Mouse (Mus musculus) inflammation-experienced regulatory T-cells, adult 16 weeks (primary cell): ENCODE measurements around the gene Carmil3. TPM values are rescaled to one million over a fixed set of nuclear protein-coding genes. Genes with fewer than 3 reads are reported as not detected.

Experiments used
- polyA plus RNA-seq: library from polyadenylated mRNA; unstranded; fragments of 100-300 nt; shearing (Covaris generic); gene quantifications from one replicate; pipeline ENCODE4 v1.2.1, GENCODE M21; 2017

Gene Carmil3
- 0.17 TPM for polyA plus RNA-seq

GRCm38 (mm10) chr14:55490361-55491201 is at the start of gene Carmil3:
TSS of gene Carmil3 (plus strand) at chr14:55490651.

GRCm38 (mm10) chr14:55478651-55479599 is 11.5 kb upstream of the Carmil3 start, which contains the start of gene Dhrs4:
TSS of gene Dhrs4 (plus strand) at chr14:55478758.

GRCm38 (mm10) chr14:55510125-55510731 is 19.8 kb downstream of the Carmil3 start, which contains the start of gene Cpne6:
TSS of gene Cpne6 (plus strand) at chr14:55510445.

GRCm38 (mm10) chr14:55524785-55525184 is 34.3 kb downstream of the Carmil3 start, which contains the start of gene Nrl:
TSS of gene Nrl (minus strand) at chr14:55524981.

GRCm38 (mm10) chr14:55540067-55540786 is 49.8 kb downstream of the Carmil3 start, which contains the start of gene Pck2:
TSS of gene Pck2 (plus strand) at chr14:55540266.

Other genes starting within 250 kb of the Carmil3 start
- gene Dhrs4, start 11.9 kb upstream of the Carmil3 start, polyA plus RNA-seq = 43.1 TPM
- gene Cpne6, start 19.8 kb downstream of the Carmil3 start, polyA plus RNA-seq = not detected
- 0.07 TPM for gene Nrl, start 34.3 kb downstream of the Carmil3 start, polyA plus RNA-seq
- gene Pck2, start 49.6 kb downstream of the Carmil3 start, polyA plus RNA-seq = 63.7 TPM
- gene Dcaf11, start 69.4 kb downstream of the Carmil3 start, polyA plus RNA-seq = 170 TPM
- 4.4 TPM for gene A730061H03Rik, start 69.8 kb downstream of the Carmil3 start, polyA plus RNA-seq
- not detected for gene Fitm1, start 85.0 kb downstream of the Carmil3 start, polyA plus RNA-seq
- 1,083 TPM for gene Psme1, start 87.5 kb downstream of the Carmil3 start, polyA plus RNA-seq
- 38.3 TPM for gene Emc9, start 94.7 kb downstream of the Carmil3 start, polyA plus RNA-seq
- 924 TPM for gene Psme2, start 100.5 kb downstream of the Carmil3 start, polyA plus RNA-seq
- gene Rnf31, start 101.1 kb downstream of the Carmil3 start, polyA plus RNA-seq = 82.6 TPM
- 199 TPM for gene Irf9, start 112.9 kb downstream of the Carmil3 start, polyA plus RNA-seq
- 10.8 TPM for gene Rec8, start 127.4 kb downstream of the Carmil3 start, polyA plus RNA-seq
- gene Ipo4, start 145.3 kb downstream of the Carmil3 start, polyA plus RNA-seq = 69.0 TPM
- 0.34 TPM for gene Gm49378, start 147.2 kb downstream of the Carmil3 start, polyA plus RNA-seq
- 110 TPM for gene Tm9sf1, start 153.2 kb downstream of the Carmil3 start, polyA plus RNA-seq
- 2.0 TPM for gene Tssk4, start 159.5 kb downstream of the Carmil3 start, polyA plus RNA-seq
- gene Mdp1, start 169.9 kb downstream of the Carmil3 start, polyA plus RNA-seq = 117 TPM
- gene Gmpr2, start 181.3 kb downstream of the Carmil3 start, polyA plus RNA-seq = 60.7 TPM
- 431 TPM for gene Nedd8, start 181.5 kb downstream of the Carmil3 start, polyA plus RNA-seq
- 67.8 TPM for gene Tinf2, start 191.2 kb downstream of the Carmil3 start, polyA plus RNA-seq
- gene Tgm1, start 223.3 kb downstream of the Carmil3 start, polyA plus RNA-seq = 0.48 TPM
- gene Rabggta, start 231.6 kb downstream of the Carmil3 start, polyA plus RNA-seq = 76.4 TPM